Mouse (Mus musculus) cerebellum, adult 2 months (tissue): ENCODE data around the gene Tuft1.
"Not testable (repeated sequence)": the region's sequence is repeated elsewhere in the genome, so short reads cannot be mapped to it uniquely, and the experiment has no call there.

ENCODE experiments used
- CTCF ChIP-seq: fragments of 200-500 bp; IDR thresholded peaks from 2 replicates; pipeline ENCODE4 v1.5.1; 2011; ENCODE audit warnings: low read depth, mild to moderate bottlenecking, control low read depth, low read length, moderate library complexity, borderline replicate concordance; ENCODE audit not compliant: insufficient read depth
- POLR2A ChIP-seq: fragments of 200-500 bp; IDR thresholded peaks from 2 replicates; pipeline ENCODE4 v1.6.1; 2011; ENCODE audit warnings: low read length, control low read depth, borderline replicate concordance; ENCODE audit not compliant: insufficient read depth

DNA sequence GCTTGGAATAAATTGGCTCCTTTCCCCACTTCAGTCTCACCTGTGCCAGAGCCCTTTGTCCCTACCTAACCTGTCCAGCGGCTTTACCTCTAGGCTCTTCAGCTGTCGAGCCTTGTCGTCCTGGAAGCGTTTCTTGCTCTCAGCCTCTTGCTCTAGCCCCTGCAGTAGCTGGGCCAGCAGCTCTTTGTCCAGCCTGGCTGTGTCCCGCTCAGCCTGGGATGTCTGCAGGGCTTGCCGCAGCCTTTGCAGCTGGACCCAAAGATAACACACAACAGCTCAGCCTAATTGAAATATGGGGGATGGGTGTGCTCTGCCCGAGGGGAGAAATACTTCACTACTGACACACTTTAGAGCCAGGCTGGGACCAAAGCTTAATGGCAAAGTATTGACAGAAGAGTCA is 7.2 kb upstream of the Tuft1 start:
- TF ChIP-seq CTCF, POLR2A: not testable (repeated sequence)
